Mouse (Mus musculus) stomach, embryonic 14.5 days (tissue): ENCODE measurements around the gene Def8. TPM values are rescaled to one million over a fixed set of nuclear protein-coding genes. Genes with fewer than 3 reads are reported as not detected.

Experiments
- ATAC-seq: fragments of 200-750 bp; cut with Nextera tagmentation; 2 replicates; pipeline ENCODE4 v1.8.0; 2017; ENCODE audit warnings: low read depth, moderate TSS enrichment; ENCODE audit not compliant: insufficient number of reproducible peaks, insufficient read depth, low FRiP score
- H3K27ac ChIP-seq: fragments of 300-500 bp; sonication (generic); 2 replicates; pipeline ENCODE4 v1.5.1; 2014; ENCODE audit warnings: mild to moderate bottlenecking, low read length, moderate library complexity, mixed read lengths
- H3K27me3 ChIP-seq: fragments of 300-500 bp; sonication (generic); 2 replicates; pipeline ENCODE4 v1.6.1; 2014; ENCODE audit warnings: low read length, control low read depth, mixed read lengths; ENCODE audit not compliant: control insufficient read depth, insufficient read depth
- H3K36me3 ChIP-seq: fragments of 300-500 bp; sonication (generic); 2 replicates; pipeline ENCODE4 v1.6.1; 2014; ENCODE audit warnings: mild to moderate bottlenecking, control low read depth, low read length, moderate library complexity, mixed read lengths; ENCODE audit not compliant: control insufficient read depth, insufficient read depth
- H3K4me1 ChIP-seq: fragments of 300-500 bp; sonication (generic); 2 replicates; pipeline ENCODE4 v1.6.1; 2014; ENCODE audit warnings: low read length, control low read depth, mixed read lengths; ENCODE audit not compliant: control insufficient read depth, insufficient read depth
- H3K4me2 ChIP-seq: fragments of 300-500 bp; sonication (generic); replicated peaks from 2 replicates; pipeline ENCODE4 v1.6.1; 2014; ENCODE audit warnings: low read depth, low read length, control low read depth
- H3K4me3 ChIP-seq: fragments of 300-500 bp; sonication (generic); 2 replicates; pipeline ENCODE4 v1.5.1; 2014; ENCODE audit warnings: low read depth, low read length, control low read depth
- H3K9ac ChIP-seq: fragments of 300-500 bp; sonication (generic); replicated peaks from 2 replicates; pipeline ENCODE4 v1.6.1; 2014; ENCODE audit warnings: low read depth, mild to moderate bottlenecking, control low read depth, low read length, moderate library complexity, mixed read lengths
- H3K9me3 ChIP-seq: fragments of 300-500 bp; sonication (generic); 2 replicates; pipeline ENCODE4 v1.6.1; 2016; ENCODE audit warnings: low read depth, low read length, control low read depth; ENCODE audit not compliant: control insufficient read depth
- WGBS: fragments of 180-500 bp; shearing (Covaris S2); extraction: QIAGEN DNeasy Blood & Tissue Kit; methylation state at CpG from one replicate; pipeline ENCODE4 v1.1.7; 2014; 5-methylcytosine and 5-hydroxymethylcytosine counted together
- polyA plus RNA-seq: library from polyadenylated mRNA; unstranded; fragments of >200 nt; fragmentation: Nextera tagmentation; extraction: Ambion mirVana; gene quantifications from 2 replicates; pipeline ENCODE4 v1.2.1, GENCODE M21; 2014

Def8 gene
- polyA plus RNA-seq, 1 experiment from 2014 or later, result 30.2 TPM

GRCm38 (mm10) chr8:123441788-123442187, 18.5 kb downstream of the Def8 start:
- 93% methylated on average over 2 of the region's 2 CpGs for WGBS
- H3K36me3 ChIP-seq, result no peaks in the 10 kb centered on the region
- H3K4me1 ChIP-seq, result no peaks in the 10 kb centered on the region; the same call in 1 of the 2 replicates
- no peak for ATAC-seq
- no peaks in the 10 kb centered on the region for H3K9me3 ChIP-seq
- H3K27ac ChIP-seq, result no peak overlapping the region
- no peak overlapping the region for H3K4me2 ChIP-seq
- no peak overlapping the region for H3K9ac ChIP-seq
- no peaks in the 10 kb centered on the region for H3K27me3 ChIP-seq
- no peak overlapping the region for H3K4me3 ChIP-seq

- Histone ChIP-seq H3K9me3 (no peaks in the 10 kb centered on the region), H3K4me3 (peak overlapping the region; percentile 44; the same call in 1 of the 2 replicates), H3K36me3 (no peaks in the 10 kb centered on the region), H3K27ac (no peak overlapping the region), H3K4me1 (no peaks in the 10 kb centered on the region; the same call in 1 of the 2 replicates), H3K4me2 (no peak overlapping the region), H3K9ac (no peak overlapping the region), H3K27me3 (no peaks in the 10 kb centered on the region)
- WGBS, result 82% methylated on average over 5 of the region's 5 CpGs
- ATAC-seq, result no peak
These were observed 19.0 kb downstream of the Def8 start for GRCm38 (mm10) chr8:123442351-123442750.

- Histone ChIP-seq H3K9ac (peak overlapping the region; percentile 41), H3K36me3 (no peaks in the 10 kb centered on the region), H3K27me3 (no peaks in the 10 kb centered on the region), H3K4me2 (peak overlapping the region; percentile 49), H3K4me3 (peak overlapping the region; percentile 44), H3K27ac (no peak overlapping the region), H3K4me1 (no peaks in the 10 kb centered on the region; the same call in 1 of the 2 replicates), H3K9me3 (no peaks in the 10 kb centered on the region)
- WGBS, result 1% methylated on average over 41 of the region's 41 CpGs
- ATAC-seq, result peak; percentile 91
These were observed 19.7 kb downstream of the Def8 start for GRCm38 (mm10) chr8:123442871-123443575.

GRCm38 (mm10) chr8:123443576-123443921, 20.2 kb downstream of the Def8 start:
- Histone ChIP-seq H3K4me1 (no peaks in the 10 kb centered on the region; the same call in 1 of the 2 replicates), H3K27ac (no peak overlapping the region), H3K27me3 (no peaks in the 10 kb centered on the region), H3K9me3 (no peaks in the 10 kb centered on the region), H3K4me3 (peak overlapping the region; percentile 44), H3K4me2 (peak overlapping the region; percentile 49), H3K36me3 (no peaks in the 10 kb centered on the region; the same call in 1 of the 2 replicates), H3K9ac (peak overlapping the region; percentile 41)
- WGBS, result 14% methylated on average over 4 of the region's 4 CpGs
- no peak for ATAC-seq

- H3K9ac ChIP-seq, result no peak overlapping the region
- H3K9me3 ChIP-seq, result no peaks in the 10 kb centered on the region
- WGBS, result 85% methylated on average over 6 of the region's 6 CpGs
- H3K27ac ChIP-seq, result no peak overlapping the region
- no peak overlapping the region for H3K4me3 ChIP-seq
- ATAC-seq, result no peak
- H3K36me3 ChIP-seq, result no peaks in the 10 kb centered on the region; the same call in 1 of the 2 replicates
- no peaks in the 10 kb centered on the region for H3K27me3 ChIP-seq
- no peaks in the 10 kb centered on the region; the same call in 1 of the 2 replicates for H3K4me1 ChIP-seq
- H3K4me2 ChIP-seq, result no peak overlapping the region; the same call in 1 of the 2 replicates
These were observed 20.8 kb downstream of the Def8 start for GRCm38 (mm10) chr8:123444131-123444530.

- H3K36me3 ChIP-seq, result no peaks in the 10 kb centered on the region; the same call in 1 of the 2 replicates
- WGBS, result 82% methylated on average over 10 of the region's 10 CpGs
- H3K4me3 ChIP-seq, result no peak overlapping the region
- H3K27ac ChIP-seq, result no peak overlapping the region
- no peaks in the 10 kb centered on the region; the same call in 1 of the 2 replicates for H3K4me1 ChIP-seq
- no peak overlapping the region for H3K9ac ChIP-seq
- no peak overlapping the region for H3K4me2 ChIP-seq
- no peaks in the 10 kb centered on the region for H3K9me3 ChIP-seq
- no peaks in the 10 kb centered on the region for H3K27me3 ChIP-seq
- ATAC-seq, result no peak
These were observed 22.7 kb downstream of the Def8 start for GRCm38 (mm10) chr8:123445981-123446380.

GRCm38 (mm10) chr8:123446799-123447198, 23.5 kb downstream of the Def8 start:
- no peak overlapping the region for H3K4me3 ChIP-seq
- 75% methylated on average over 6 of the region's 6 CpGs for WGBS
- no peaks in the 10 kb centered on the region; the same call in none of the 2 replicates for H3K36me3 ChIP-seq
- H3K27me3 ChIP-seq, result no peaks in the 10 kb centered on the region
- ATAC-seq, result no peak
- H3K4me2 ChIP-seq, result no peak overlapping the region
- no peaks in the 10 kb centered on the region; the same call in 1 of the 2 replicates for H3K4me1 ChIP-seq
- no peaks in the 10 kb centered on the region for H3K9me3 ChIP-seq
- H3K9ac ChIP-seq, result no peak overlapping the region
- no peak overlapping the region for H3K27ac ChIP-seq

GRCm38 (mm10) chr8:123450783-123451182, 27.5 kb downstream of the Def8 start:
- H3K4me3 ChIP-seq, result no peak overlapping the region
- H3K4me1 ChIP-seq, result no peaks in the 10 kb centered on the region
- peaks cover 16% of the 10 kb centered on the region for H3K36me3 ChIP-seq
- no peak overlapping the region for H3K4me2 ChIP-seq
- no peaks in the 10 kb centered on the region for H3K27me3 ChIP-seq
- no peak for ATAC-seq
- WGBS, result 87% methylated on average over 5 of the region's 5 CpGs
- H3K9me3 ChIP-seq, result no peaks in the 10 kb centered on the region
- H3K9ac ChIP-seq, result no peak overlapping the region
- no peak overlapping the region for H3K27ac ChIP-seq
